Mouse (Mus musculus) MN1 (cell line): Measurements from ENCODE around the gene Rnf111.
"Not testable (repeated sequence)": the region's sequence is repeated elsewhere in the genome, so short reads cannot be mapped to it uniquely, and the experiment has no call there.

Experiments
- DNase-seq: peaks from one replicate; pipeline ENCODE4 v3.0.0-alpha.2; 2016; ENCODE audit warnings: low spot score

Gene Rnf111

GRCm38 (mm10) chr9:70503626-70504041, at the start of gene Rnf111:
Gene Rnf111 (minus strand): TSS chr9:70503725.
- DNase-seq = peak; percentile 95

GRCm38 (mm10) chr9:70552233-70552632, 48.7 kb upstream of the Rnf111 start:
- DNase-seq = not testable (repeated sequence)

GRCm38 (mm10) chr9:70551524-70551923, 48.0 kb upstream of the Rnf111 start:
- no peak for DNase-seq

DNA sequence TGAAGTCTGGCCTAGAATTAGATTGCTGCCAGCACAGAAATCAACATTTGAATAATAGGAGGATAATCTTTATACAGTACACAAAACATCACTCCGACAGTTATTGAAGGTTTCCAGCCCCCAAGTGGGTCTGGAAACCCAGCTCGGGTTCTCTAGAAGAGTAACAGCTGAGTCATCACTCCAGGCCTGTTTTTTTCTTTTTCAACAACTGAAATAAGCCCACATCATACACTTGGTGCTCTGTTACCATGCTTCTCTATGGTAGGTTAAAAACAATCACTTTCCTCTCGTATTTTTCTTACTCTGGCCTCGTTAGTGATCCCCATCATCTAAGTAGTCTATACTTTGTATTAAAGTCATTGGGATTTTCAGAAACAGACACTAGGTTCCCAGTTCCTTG, 44.8 kb upstream of the Rnf111 start:
- DNase-seq = peak; percentile 39

GRCm38 (mm10) chr9:70546576-70546975, 43.1 kb upstream of the Rnf111 start:
- not testable (repeated sequence) for DNase-seq

DNA sequence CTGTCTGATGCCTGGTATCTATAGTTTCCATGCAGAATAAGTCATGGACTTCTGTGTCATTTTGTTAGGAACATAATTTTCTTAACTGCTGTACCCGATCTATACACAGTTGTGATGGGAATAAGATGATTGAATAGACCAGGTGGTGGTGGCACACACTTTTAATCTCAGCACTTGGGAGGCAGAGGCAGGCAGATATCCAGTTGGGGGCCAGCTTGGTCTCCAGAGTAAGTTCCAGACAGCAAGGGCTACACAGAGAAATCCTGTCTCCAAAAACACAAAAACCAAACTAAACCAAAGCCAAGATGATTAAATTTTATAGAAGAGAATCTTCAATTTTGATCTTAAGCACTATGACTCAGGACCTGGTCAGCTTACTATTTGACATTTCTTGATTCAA, 41.3 kb upstream of the Rnf111 start:
- DNase-seq = no peak

DNA sequence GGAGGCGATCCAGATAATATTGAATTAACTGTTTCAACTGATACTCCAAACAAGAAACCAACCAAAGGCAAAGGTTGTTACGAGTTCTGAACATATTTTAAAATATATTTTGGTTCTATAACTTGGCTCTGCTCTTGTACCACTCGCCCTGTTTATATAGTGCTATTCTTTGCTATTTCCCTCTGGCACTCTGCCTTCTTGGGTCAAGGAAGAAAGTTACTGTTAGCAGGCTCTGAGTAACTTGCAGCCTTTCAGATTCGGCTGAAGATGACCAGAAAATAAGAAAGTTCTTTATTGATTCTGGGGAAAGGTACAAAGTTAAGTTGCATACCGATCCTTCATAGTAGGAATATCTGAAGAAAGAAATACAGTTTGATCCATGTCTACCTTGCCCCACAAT, 40.5 kb upstream of the Rnf111 start:
- no peak for DNase-seq

- peak; percentile 88 for DNase-seq
These were observed 39.7 kb upstream of the Rnf111 start for GRCm38 (mm10) chr9:70543048-70543880.

GRCm38 (mm10) chr9:70542305-70543041, 38.9 kb upstream of the Rnf111 start, which contains the start of gene Sltm:
Gene Sltm (plus strand): TSS chr9:70542754.
- DNase-seq = peak; percentile 96

DNA sequence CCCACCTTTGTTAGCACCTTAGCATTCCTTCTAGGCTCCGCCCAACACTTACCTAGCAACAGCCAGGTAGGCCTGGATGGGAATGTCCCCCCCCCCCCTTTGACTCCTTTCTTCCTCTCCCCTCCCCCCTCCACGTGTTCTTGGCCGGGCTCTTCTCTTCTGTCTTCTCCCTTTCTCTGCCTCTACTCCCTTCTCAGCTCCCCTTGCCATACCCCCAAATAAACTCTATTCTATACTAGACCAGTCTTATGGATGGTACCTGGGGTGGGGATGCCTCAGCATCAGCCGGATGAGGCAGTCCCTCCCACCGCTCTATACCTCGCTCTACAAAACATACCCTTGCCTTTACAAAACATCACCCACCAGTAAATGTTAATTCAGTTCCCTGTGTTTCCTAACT, 38.1 kb upstream of the Rnf111 start:
- peak; percentile 8 for DNase-seq

DNA sequence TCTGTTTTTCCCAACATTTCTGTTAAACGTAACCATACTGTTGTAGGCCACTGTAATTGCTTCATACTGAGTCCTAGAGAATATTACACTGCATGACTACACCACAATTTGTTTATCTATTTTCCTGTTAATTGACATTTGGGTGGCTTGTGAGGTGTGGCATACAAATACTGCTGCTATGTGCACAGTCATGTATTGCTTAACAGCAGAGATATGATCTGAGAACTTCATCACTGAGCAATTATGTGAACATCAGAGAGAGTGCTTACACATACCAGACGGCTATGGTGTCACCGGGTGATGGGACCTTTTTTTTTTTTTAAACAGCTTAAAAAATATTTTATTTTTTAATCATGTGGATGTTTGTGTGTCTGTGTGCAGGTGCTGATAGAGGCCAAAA, 29.8 kb upstream of the Rnf111 start:
- DNase-seq = peak; percentile 26

- no peak for DNase-seq
These were observed 20.8 kb upstream of the Rnf111 start for GRCm38 (mm10) chr9:70524366-70524765.

GRCm38 (mm10) chr9:70523813-70524212, 20.3 kb upstream of the Rnf111 start:
- DNase-seq = no peak

GRCm38 (mm10) chr9:70520651-70521050, 17.1 kb upstream of the Rnf111 start:
- DNase-seq = no peak

DNA sequence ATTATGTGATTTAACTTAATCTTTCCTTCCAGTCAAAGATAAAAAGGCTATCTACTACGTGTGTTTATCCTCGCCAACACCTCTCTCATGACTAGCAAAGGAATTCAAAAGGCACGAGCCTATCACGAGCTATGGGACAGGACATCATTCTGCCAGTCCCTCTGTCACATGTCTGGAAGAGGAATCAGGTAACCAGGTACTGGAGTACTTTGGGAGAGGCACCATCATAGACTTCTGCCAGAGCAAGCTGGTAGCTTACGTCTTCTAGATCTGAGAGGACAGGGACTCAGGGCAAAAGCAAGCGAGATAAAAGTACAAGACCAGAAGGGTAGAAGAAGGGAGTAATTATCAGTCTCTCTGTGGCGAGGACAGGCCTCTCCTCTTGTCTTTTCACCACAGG, 8.2 kb upstream of the Rnf111 start:
- DNase-seq = no peak

DNA sequence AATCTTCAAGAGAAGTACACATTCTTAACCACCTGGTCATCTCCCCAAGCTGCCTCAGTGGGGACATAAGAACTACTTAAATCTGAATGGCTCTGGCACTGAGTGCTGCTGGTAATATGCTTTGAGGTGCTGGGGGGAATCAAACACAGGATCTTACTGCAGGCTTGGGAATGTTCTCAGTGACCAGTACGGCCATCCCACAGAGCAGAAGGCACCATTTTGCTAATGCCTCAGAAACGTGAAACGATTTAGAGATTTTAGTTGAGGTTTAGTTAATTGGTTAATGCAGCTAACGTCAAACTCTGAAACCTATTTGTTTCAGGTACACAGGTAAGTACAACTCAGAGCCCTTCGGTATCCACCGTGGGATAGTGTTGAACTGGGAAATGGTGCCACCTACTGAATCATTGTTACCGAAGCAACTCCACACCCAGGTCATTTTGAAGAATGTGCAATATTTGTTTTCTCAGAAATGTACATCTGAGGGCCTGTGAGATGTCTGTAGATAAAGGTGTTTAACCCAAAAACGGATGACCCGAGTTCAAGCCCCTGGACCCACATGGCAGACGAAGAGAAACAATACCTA, 7.6 kb upstream of the Rnf111 start:
- DNase-seq = no peak

- DNase-seq = no peak
These were observed 6.5 kb upstream of the Rnf111 start for GRCm38 (mm10) chr9:70509906-70510525.

GRCm38 (mm10) chr9:70506787-70507186, 3.3 kb upstream of the Rnf111 start:
- DNase-seq = no peak

DNA sequence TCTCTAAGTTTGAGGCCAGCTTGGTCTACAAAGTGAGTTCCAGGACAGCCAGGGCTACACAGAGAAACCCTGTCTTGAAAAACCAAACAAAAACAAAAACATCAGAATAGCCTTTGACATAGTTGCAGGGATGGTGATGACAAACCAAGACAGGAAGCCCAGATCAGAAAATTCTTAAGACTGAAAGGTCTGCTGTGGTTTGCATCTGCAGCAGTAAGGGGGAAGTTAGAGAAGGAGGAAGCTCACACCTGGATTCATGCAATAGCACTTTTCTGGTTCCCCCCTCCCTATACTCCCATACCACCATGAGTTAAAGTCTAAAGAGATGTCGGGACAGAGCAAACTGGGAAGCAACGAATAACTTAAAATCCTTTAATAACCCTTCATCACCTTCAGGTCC, 2.7 kb upstream of the Rnf111 start:
- no peak for DNase-seq

DNA sequence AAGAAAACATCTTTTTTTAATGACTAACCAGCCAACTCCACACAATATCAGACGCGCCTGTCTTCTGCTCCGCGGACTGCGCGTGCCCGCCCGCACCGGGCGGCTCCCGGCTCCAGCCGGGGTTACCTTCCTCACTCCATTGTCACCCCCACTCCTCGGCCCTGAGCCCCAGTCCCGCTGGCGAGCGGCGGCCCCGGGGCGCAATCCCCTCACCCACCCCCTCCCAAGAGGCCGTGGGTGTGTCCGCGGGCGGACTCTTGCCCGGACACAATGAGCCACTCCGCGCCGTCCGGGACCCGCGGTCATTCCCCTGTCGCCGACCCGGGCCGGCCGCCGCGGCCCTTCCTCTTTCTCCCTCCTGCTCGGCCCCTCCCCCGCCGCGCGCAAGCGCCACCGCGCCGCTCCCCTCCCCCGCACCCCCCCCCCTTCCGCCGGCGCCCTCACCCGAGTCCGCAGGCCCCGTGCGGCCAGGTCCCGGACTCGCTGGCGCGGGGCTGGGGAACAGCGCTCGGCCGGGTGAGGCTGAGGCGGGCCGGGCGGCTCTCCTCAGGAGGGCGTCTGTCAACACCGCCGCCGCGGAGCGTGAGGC, 416 bp downstream of the Rnf111 start:
- no peak for DNase-seq

GRCm38 (mm10) chr9:70502284-70503014, 1.1 kb downstream of the Rnf111 start:
- DNase-seq = peak; percentile 6
